Mouse (Mus musculus) stomach, postnatal 0 days (tissue): ENCODE data around the gene Tmem245. TPM values are rescaled to one million over a fixed set of nuclear protein-coding genes. Genes with fewer than 3 reads are reported as not detected.
"Not testable (repeated sequence)": the region's sequence is repeated elsewhere in the genome, so short reads cannot be mapped to it uniquely, and the experiment has no call there.

Experiments used
- ATAC-seq: fragments of 200-750 bp; cut with Nextera tagmentation; 2 replicates; pipeline ENCODE4 v1.8.0; 2017; ENCODE audit not compliant: low FRiP score, low TSS enrichment
- DNase-seq: peaks from one replicate; pipeline ENCODE4 v3.0.0-alpha.2; 2016; ENCODE audit warnings: low spot score
- H3K27ac ChIP-seq: fragments of 300-500 bp; sonication (generic); replicated peaks from 2 replicates; pipeline ENCODE4 v1.5.1; 2014; ENCODE audit warnings: mild to moderate bottlenecking, control low read depth
- H3K27me3 ChIP-seq: fragments of 300-500 bp; sonication (generic); 2 replicates; pipeline ENCODE4 v1.6.1; 2014; ENCODE audit warnings: low read length; ENCODE audit not compliant: control insufficient read depth, insufficient read depth
- H3K36me3 ChIP-seq: fragments of 300-500 bp; sonication (generic); 2 replicates; pipeline ENCODE4 v1.6.1; 2014; ENCODE audit warnings: low read length, mixed read lengths; ENCODE audit not compliant: control insufficient read depth, insufficient read depth
- H3K4me1 ChIP-seq: fragments of 300-500 bp; sonication (generic); replicated peaks from 2 replicates; pipeline ENCODE4 v1.6.1; 2014; ENCODE audit warnings: antibody characterized with exemption; ENCODE audit not compliant: control insufficient read depth, insufficient read depth
- H3K4me2 ChIP-seq: fragments of 300-500 bp; sonication (generic); replicated peaks from 2 replicates; pipeline ENCODE4 v1.6.1; 2014; ENCODE audit warnings: low read depth, mild to moderate bottlenecking, control low read depth, moderate library complexity
- H3K4me3 ChIP-seq: fragments of 300-500 bp; sonication (generic); 2 replicates; pipeline ENCODE4 v1.5.1; 2014; ENCODE audit warnings: low read depth, low read length, control low read depth
- H3K9ac ChIP-seq: fragments of 300-500 bp; sonication (generic); 2 replicates; pipeline ENCODE4 v1.6.1; 2014; ENCODE audit warnings: mild to moderate bottlenecking, low read length, control low read depth, mixed read lengths
- H3K9me3 ChIP-seq: fragments of 300-500 bp; sonication (generic); 2 replicates; pipeline ENCODE4 v1.6.1; 2016; ENCODE audit warnings: low read length; ENCODE audit not compliant: control insufficient read depth
- CTCF ChIP-seq: IDR thresholded peaks from 2 replicates; pipeline ENCODE4 v1.5.1; 2016; ENCODE audit warnings: antibody characterized with exemption, low read depth, mild to moderate bottlenecking, moderate library complexity
- EP300 ChIP-seq: optimal IDR thresholded peaks from 2 replicates; pipeline ENCODE3; 2016; ENCODE audit warnings: antibody characterized with exemption
- WGBS: fragments of 180-500 bp; shearing (Covaris S2); extraction: QIAGEN DNeasy Blood & Tissue Kit; methylation state at CpG from one replicate; pipeline ENCODE4 v1.1.7; 2014; 5-methylcytosine and 5-hydroxymethylcytosine counted together
- polyA plus RNA-seq: library from polyadenylated mRNA; unstranded; fragments of >200 nt; fragmentation: Nextera tagmentation; extraction: Ambion mirVana; gene quantifications from 2 replicates; pipeline ENCODE4 v1.2.1, GENCODE M21; 2015

Gene Tmem245
- polyA plus RNA-seq, 1 experiment from 2014 or later, result 4.9 TPM

DNA sequence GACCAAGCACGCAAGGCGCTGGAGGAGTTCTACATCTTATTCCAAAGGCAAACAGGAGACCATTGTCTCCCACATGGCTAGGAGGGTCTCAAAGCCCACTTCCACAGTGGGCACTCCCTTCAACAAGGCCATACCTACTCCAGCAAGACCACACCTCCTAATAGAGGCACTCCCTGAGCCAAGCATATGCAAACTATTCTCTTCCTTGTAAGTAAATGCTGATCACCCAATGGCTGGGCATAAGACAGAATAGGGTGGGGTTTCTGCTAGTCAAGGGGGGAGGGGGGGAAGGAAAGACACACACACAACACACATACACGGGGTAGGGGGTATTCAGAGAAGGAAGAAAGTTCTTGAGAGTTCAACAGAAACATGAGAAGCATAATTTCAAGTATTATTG is 53.0 kb downstream of the Tmem245 start:
- DNase-seq (no peak), ATAC-seq (no peak)
- Histone ChIP-seq H3K9me3 (no peaks in the 10 kb centered on the region), H3K4me3 (no peak overlapping the region), H3K9ac (no peak overlapping the region), H3K27me3 (no peaks in the 10 kb centered on the region), H3K4me2 (no peak overlapping the region), H3K27ac (no peak overlapping the region), H3K36me3 (peaks cover 19% of the 10 kb centered on the region), H3K4me1 (no peaks in the 10 kb centered on the region)
- no peak for TF ChIP-seq CTCF
- WGBS, result 93% methylated on average over 3 of the region's 3 CpGs

GRCm38 (mm10) chr4:56892501-56893115 is 54.6 kb downstream of the Tmem245 start:
- H3K4me1 ChIP-seq, result no peaks in the 10 kb centered on the region
- no peak overlapping the region for H3K27ac ChIP-seq
- H3K4me2 ChIP-seq, result no peak overlapping the region
- H3K27me3 ChIP-seq, result no peaks in the 10 kb centered on the region
- peaks cover 13% of the 10 kb centered on the region for H3K36me3 ChIP-seq
- no peak for ATAC-seq
- no peak overlapping the region for H3K4me3 ChIP-seq
- TF ChIP-seq EP300 (no peak), CTCF (no peak)
- WGBS, result 80% methylated on average over 6 of the region's 6 CpGs
- no peak overlapping the region for H3K9ac ChIP-seq
- H3K9me3 ChIP-seq, result no peaks in the 10 kb centered on the region
- no peak for DNase-seq

DNA sequence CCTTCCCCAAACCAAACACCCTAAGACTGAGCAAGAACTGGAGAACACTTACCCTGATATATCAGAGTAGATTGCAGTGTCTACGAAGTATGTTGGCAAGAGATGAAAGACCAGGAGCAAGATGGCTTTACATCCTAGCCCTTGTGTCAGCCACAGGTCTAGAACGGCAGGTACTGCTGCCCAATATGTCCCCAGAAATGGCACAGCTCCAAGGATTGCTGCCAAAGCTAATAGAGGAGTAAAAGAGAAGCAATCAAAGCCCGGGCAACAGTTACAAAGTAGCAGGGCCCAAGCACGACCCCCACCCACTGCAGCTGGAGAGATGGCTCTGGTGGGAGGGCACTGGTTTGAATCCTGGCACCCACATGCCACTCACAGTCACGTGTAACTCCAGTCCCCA is 58.8 kb downstream of the Tmem245 start:
- no peaks in the 10 kb centered on the region for H3K27me3 ChIP-seq
- no peak for ATAC-seq
- DNase-seq, result peak; percentile 30
- no peak overlapping the region for H3K4me3 ChIP-seq
- WGBS, result 57% methylated on average over 5 of the region's 5 CpGs
- peaks cover 8% of the 10 kb centered on the region for H3K36me3 ChIP-seq
- H3K27ac ChIP-seq, result no peak overlapping the region
- H3K9ac ChIP-seq, result no peak overlapping the region
- H3K4me1 ChIP-seq, result no peaks in the 10 kb centered on the region
- H3K9me3 ChIP-seq, result no peaks in the 10 kb centered on the region
- no peak for TF ChIP-seq EP300
- H3K4me2 ChIP-seq, result no peak overlapping the region

GRCm38 (mm10) chr4:56886286-56886979 is 60.8 kb downstream of the Tmem245 start:
- TF ChIP-seq CTCF (no peak), EP300 (no peak)
- H3K27ac ChIP-seq, result no peak overlapping the region
- H3K4me1 ChIP-seq, result no peaks in the 10 kb centered on the region
- no peak overlapping the region for H3K9ac ChIP-seq
- ATAC-seq (no peak), DNase-seq (no peak)
- no peak overlapping the region for H3K4me3 ChIP-seq
- no peaks in the 10 kb centered on the region for H3K27me3 ChIP-seq
- 87% methylated on average over 6 of the region's 6 CpGs for WGBS
- H3K4me2 ChIP-seq, result no peak overlapping the region
- H3K36me3 ChIP-seq, result peaks cover 8% of the 10 kb centered on the region
- no peaks in the 10 kb centered on the region for H3K9me3 ChIP-seq

DNA sequence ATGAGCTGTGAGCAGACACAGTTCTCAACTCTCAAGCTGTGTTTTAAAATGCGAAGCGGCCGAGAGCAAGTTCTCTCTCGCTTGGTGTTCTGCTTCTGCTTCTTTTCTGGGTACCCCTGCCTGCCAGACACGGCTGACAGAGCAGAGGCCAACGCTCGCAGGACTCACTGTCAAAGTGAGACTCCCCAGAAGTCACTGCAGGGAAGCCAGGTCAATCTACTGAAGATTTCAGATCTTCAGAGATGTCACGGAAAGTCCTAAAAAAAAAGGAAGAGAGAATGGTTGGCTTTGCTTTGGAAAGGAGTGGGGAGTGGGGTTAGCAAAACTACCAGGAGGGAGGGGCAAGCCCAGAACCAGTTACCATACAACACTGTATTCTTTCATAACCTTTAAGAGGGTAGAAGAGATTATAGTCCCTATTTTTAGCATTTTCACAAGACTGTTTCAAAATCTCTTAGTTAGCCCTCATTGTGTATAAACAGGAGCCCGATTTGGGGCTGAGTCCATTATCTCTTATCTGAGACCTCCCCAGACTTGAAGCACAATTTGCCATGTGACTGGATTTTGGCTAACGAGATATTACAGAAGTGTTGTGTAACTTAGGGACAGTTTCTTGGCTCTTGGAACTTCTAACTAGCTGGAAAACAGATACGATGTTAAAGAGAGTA is 67.1 kb downstream of the Tmem245 start:
- H3K4me3 ChIP-seq, result no peak overlapping the region
- WGBS, result 76% methylated on average over 11 of the region's 11 CpGs
- DNase-seq (no peak), ATAC-seq (no peak)
- no peak overlapping the region for H3K27ac ChIP-seq
- peaks cover 4% of the 10 kb centered on the region for H3K36me3 ChIP-seq
- no peak overlapping the region for H3K4me2 ChIP-seq
- TF ChIP-seq CTCF (no peak), EP300 (no peak)
- no peaks in the 10 kb centered on the region for H3K27me3 ChIP-seq
- H3K9ac ChIP-seq, result no peak overlapping the region
- no peaks in the 10 kb centered on the region for H3K9me3 ChIP-seq
- H3K4me1 ChIP-seq, result no peaks in the 10 kb centered on the region

DNA sequence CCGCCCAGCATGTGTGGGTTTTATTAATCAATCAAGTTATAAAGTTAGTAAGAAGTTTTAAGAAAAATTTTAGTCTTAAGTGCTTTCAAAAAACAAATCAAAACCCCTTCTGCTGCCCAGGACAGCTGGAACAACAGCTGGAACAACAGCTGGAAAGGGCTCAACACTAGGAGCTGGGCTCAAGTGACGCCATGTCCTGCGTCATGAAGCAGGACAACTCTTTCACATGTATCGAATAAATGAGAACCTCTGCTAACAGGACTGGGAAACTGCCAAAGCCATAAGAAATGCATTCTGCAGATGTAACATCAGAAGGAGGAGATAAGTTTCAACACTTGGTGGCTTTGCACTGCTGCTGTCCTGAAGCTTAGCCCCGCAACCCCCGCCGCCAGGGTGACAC is 68.3 kb downstream of the Tmem245 start:
- ATAC-seq, result no peak
- Histone ChIP-seq H3K4me3 (no peak overlapping the region), H3K27ac (no peak overlapping the region), H3K4me1 (no peaks in the 10 kb centered on the region), H3K4me2 (no peak overlapping the region), H3K9me3 (no peaks in the 10 kb centered on the region), H3K9ac (no peak overlapping the region), H3K36me3 (peaks cover 4% of the 10 kb centered on the region), H3K27me3 (no peaks in the 10 kb centered on the region)
- 91% methylated on average over 7 of the region's 7 CpGs for WGBS
- TF ChIP-seq EP300 (no peak), CTCF (no peak)
- no peak for DNase-seq

- not testable (repeated sequence) for H3K27me3 ChIP-seq, H3K9me3 ChIP-seq, H3K4me3 ChIP-seq, H3K4me2 ChIP-seq, ATAC-seq, H3K4me1 ChIP-seq, H3K36me3 ChIP-seq, H3K27ac ChIP-seq, H3K9ac ChIP-seq, DNase-seq
- 95% methylated on average over 11 of the region's 11 CpGs for WGBS
Measured at GRCm38 (mm10) chr4:56870541-56870940, 76.7 kb downstream of the Tmem245 start.
